Mouse (Mus musculus) layer of hippocampus, adult 8-10 months (tissue): Measurements from ENCODE around the gene Lrmda. TPM values are rescaled to one million over a fixed set of nuclear protein-coding genes. Genes with fewer than 3 reads are reported as not detected.

Source experiments
- DNase-seq, 2 experiments: peaks; one replicate each; pipeline ENCODE4 v3.0.0; 2022; ENCODE audit warnings: low spot score in 2 of 2
- total RNA-seq, 4 experiments: library from RNA; stranded (reverse); gene quantifications; 2 replicates each; pipeline ENCODE4 v1.2.4; 2022

The Lrmda gene
- total RNA-seq, 4 experiments from 2014 or later = 0.59 to 4.9 (median 1.8) TPM

GRCm38 (mm10) chr14:22155034-22155433, 135.5 kb downstream of the Lrmda start:
- DNase-seq = no peak

GRCm38 (mm10) chr14:22155512-22156026, 136.1 kb downstream of the Lrmda start:
- DNase-seq = no peak

- DNase-seq = no peak
Measured at GRCm38 (mm10) chr14:22156991-22157390, 137.5 kb downstream of the Lrmda start.

- DNase-seq = no peak
Measured at GRCm38 (mm10) chr14:22161416-22161815, 141.9 kb downstream of the Lrmda start.

GRCm38 (mm10) chr14:22167285-22167684, 147.8 kb downstream of the Lrmda start:
- DNase-seq = no peak

GRCm38 (mm10) chr14:22168077-22168794, 148.7 kb downstream of the Lrmda start:
- DNase-seq = no peak

- no peak for DNase-seq
Measured at GRCm38 (mm10) chr14:22168795-22169568, 149.5 kb downstream of the Lrmda start.

GRCm38 (mm10) chr14:22174757-22175156, 155.2 kb downstream of the Lrmda start:
- no peak for DNase-seq

GRCm38 (mm10) chr14:22179761-22180160, 160.2 kb downstream of the Lrmda start:
- no peak for DNase-seq

- DNase-seq = no peak
Measured at GRCm38 (mm10) chr14:22181508-22181907, 162.0 kb downstream of the Lrmda start.

GRCm38 (mm10) chr14:22183195-22183594, 163.7 kb downstream of the Lrmda start:
- no peak for DNase-seq

GRCm38 (mm10) chr14:22185452-22185851, 165.9 kb downstream of the Lrmda start:
- no peak for DNase-seq

GRCm38 (mm10) chr14:22190111-22190510, 170.6 kb downstream of the Lrmda start:
- no peak for DNase-seq

GRCm38 (mm10) chr14:22192185-22192584, 172.7 kb downstream of the Lrmda start:
- DNase-seq = no peak

- DNase-seq = no peak
Measured at GRCm38 (mm10) chr14:22198021-22198420, 178.5 kb downstream of the Lrmda start.

- no peak for DNase-seq
Measured at GRCm38 (mm10) chr14:22198641-22199425, 179.3 kb downstream of the Lrmda start.

- DNase-seq = no peak
Measured at GRCm38 (mm10) chr14:22201667-22202066, 182.2 kb downstream of the Lrmda start.

GRCm38 (mm10) chr14:22210601-22211000, 191.1 kb downstream of the Lrmda start:
- DNase-seq = no peak

GRCm38 (mm10) chr14:22218183-22218582, 198.7 kb downstream of the Lrmda start:
- DNase-seq = no peak

GRCm38 (mm10) chr14:22222038-22222437, 202.5 kb downstream of the Lrmda start:
- DNase-seq = no peak

GRCm38 (mm10) chr14:22222574-22222973, 203.1 kb downstream of the Lrmda start:
- DNase-seq = no peak

GRCm38 (mm10) chr14:22226205-22226604, 206.7 kb downstream of the Lrmda start:
- DNase-seq = no peak
